7 mouse cellular contexts compared by ENCODE assay signal in the genomic region with DNA sequence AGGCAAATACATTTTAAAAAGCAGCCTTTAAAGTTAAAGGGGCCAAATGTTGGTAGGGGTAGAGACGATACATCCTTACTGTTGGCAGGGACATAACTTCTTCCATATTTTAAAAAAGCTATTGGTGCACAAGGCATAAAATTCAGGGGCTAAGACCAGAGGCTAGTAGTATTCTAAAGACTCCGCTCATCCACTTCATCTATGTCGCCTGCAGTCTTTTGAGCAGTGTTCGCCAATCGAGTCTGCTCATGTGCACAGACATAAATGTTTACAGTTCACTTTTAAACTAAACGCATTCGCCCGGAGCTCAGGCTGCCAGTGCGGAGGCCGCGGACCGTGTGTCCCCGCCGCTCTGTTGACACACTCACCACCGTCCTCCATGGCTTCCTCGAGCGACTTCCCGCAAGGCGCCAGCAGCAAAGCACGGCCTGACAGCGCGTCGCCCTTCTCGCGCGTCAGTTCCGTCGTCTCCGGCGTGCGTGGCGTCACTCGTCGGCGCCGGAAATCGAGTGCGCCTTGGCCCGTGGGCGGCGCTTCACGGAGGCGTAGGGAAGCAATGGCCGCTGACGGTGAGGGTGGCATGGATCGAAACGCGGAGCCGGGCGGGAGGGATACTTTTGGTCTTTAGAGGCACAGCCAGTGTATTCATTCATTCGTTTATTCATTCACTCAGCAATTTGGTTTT. TPM values are rescaled to one million over a fixed set of nuclear protein-coding genes. Genes with fewer than 3 reads are reported as not detected.
DNase-seq lines count a peak whose midpoint lies in the region; ATAC-seq lines count a peak whose summit lies in the region.

A gene (minus strand): TSS at position 499 of the 685 bp plus-strand sequence.
A gene (plus strand): TSS at position 508 of the 685 bp plus-strand sequence.

- no peak within 1 kb of the TSS for H3K27ac ChIP-seq in intestine, embryonic 15.5 days
- H3K27ac ChIP-seq in midbrain, embryonic 10.5 days (replicated peaks), result peak within 1 kb of the TSS; percentile 71

- H3K36me3 ChIP-seq in intestine, embryonic 15.5 days, result peaks cover 17% of the 10 kb centered on the region
- peaks cover 55% of the 10 kb centered on the region for H3K36me3 ChIP-seq in midbrain, embryonic 10.5 days

- H3K27me3 ChIP-seq in intestine, embryonic 15.5 days (replicated peaks), result no peaks in the 10 kb centered on the region
- H3K27me3 ChIP-seq in midbrain, embryonic 10.5 days (ENCODE audit: low read depth, poor library complexity, severe bottlenecking), result no peaks in the 10 kb centered on the region

- H3K4me2 ChIP-seq in intestine, embryonic 15.5 days (replicated peaks), result peak within 1 kb of the TSS; percentile 79

- under 1% methylated on average over 51 of the region's 51 CpGs for WGBS in intestine, embryonic 15.5 days
- WGBS in midbrain, embryonic 10.5 days, result 1% methylated on average over 51 of the region's 51 CpGs

- DNase-seq in adrenal gland, adult 2 months, result peak; percentile 95
- peak; percentile 93 for DNase-seq in embryo, embryonic 11.5 days (ENCODE audit: low read depth, low spot score)
- DNase-seq in gastrocnemius, postnatal 36 days, result peak; percentile 86 to 90
- peak; percentile 95 for DNase-seq in left cerebral cortex, postnatal 25 days (ENCODE audit: low spot score in 2 of 2)
- DNase-seq in midbrain, embryonic 10.5 days (ENCODE audit: low spot score), result peak; percentile 94
- DNase-seq in right cerebral cortex, postnatal 4 days, result peak; percentile 94

- peak within 1 kb of the TSS; percentile 44 for H3K9ac ChIP-seq in intestine, embryonic 15.5 days

- peaks cover 15% of the 10 kb centered on the region for H3K4me1 ChIP-seq in intestine, embryonic 15.5 days (replicated peaks)
- H3K4me1 ChIP-seq in midbrain, embryonic 10.5 days, result peaks cover 24% of the 10 kb centered on the region

- H3K9me3 ChIP-seq in intestine, embryonic 15.5 days, result no peaks in the 10 kb centered on the region
- no peaks in the 10 kb centered on the region for H3K9me3 ChIP-seq in midbrain, embryonic 10.5 days (replicated peaks)

- intact Hi-C loops in gastrocnemius, postnatal 36 days (cut with DNase I), result no loop called here
- intact Hi-C loops in left cerebral cortex, postnatal 25 days (cut with DNase I), result loop anchor here (2.0 kb wide), 1 partner anchor 26 kb away; a partner anchor contains a TSS

- H3K4me3 ChIP-seq in intestine, embryonic 15.5 days (replicated peaks), result peak within 1 kb of the TSS; percentile 67
- peak within 1 kb of the TSS; percentile 85 for H3K4me3 ChIP-seq in midbrain, embryonic 10.5 days

- ATAC-seq in intestine, embryonic 15.5 days, result peak; percentile 92

RNA-seq across cellular contexts. Expression of the first gene that starts in this region (rescaled TPM):
- 10 to 100 TPM; 37.7 to 41.3 TPM for total RNA-seq in adrenal gland, adult 2 months (2021)
- 11.3 and 12.7 TPM in 2 replicates for polyA plus RNA-seq in adrenal gland, adult 2 months (2012; rRNA removed)
- 10 to 100 TPM; 40.2 to 44.4 TPM for total RNA-seq in gastrocnemius, postnatal 36 days (2021)
- polyA plus RNA-seq in intestine, embryonic 15.5 days (2015; fragmentation: Nextera tagmentation; extraction: Ambion mirVana), result 85.0 and 88.3 TPM in 2 replicates
- total RNA-seq in left cerebral cortex, postnatal 25 days (2021), result 10 to 100 TPM; 31.3 to 31.7 TPM
- polyA plus RNA-seq in midbrain, embryonic 10.5 days (2016; fragmentation: Nextera tagmentation; extraction: Ambion mirVana), result 86.7 and 86.9 TPM in 2 replicates

RNA-seq across cellular contexts. Expression of the second gene that starts in this region (rescaled TPM):
- 10 to 100 TPM; 32.9 to 41.3 TPM for total RNA-seq in adrenal gland, adult 2 months (2021)
- polyA plus RNA-seq in adrenal gland, adult 2 months (2012; rRNA removed), result 19.3 and 26.6 TPM in 2 replicates
- total RNA-seq in gastrocnemius, postnatal 36 days (2021), result 10 to 100 TPM; 12.5 to 13.5 TPM
- polyA plus RNA-seq in intestine, embryonic 15.5 days (2015; fragmentation: Nextera tagmentation; extraction: Ambion mirVana), result 50.6 and 57.6 TPM in 2 replicates
- 10 to 100 TPM; 26.6 to 30.5 TPM for total RNA-seq in left cerebral cortex, postnatal 25 days (2021)
- polyA plus RNA-seq in midbrain, embryonic 10.5 days (2016; fragmentation: Nextera tagmentation; extraction: Ambion mirVana), result 96.4 and 98.9 TPM in 2 replicates
